Mouse (Mus musculus): ENCODE data around the gene Eif2s3x. TPM values are rescaled to one million over a fixed set of nuclear protein-coding genes. Genes with fewer than 3 reads are reported as not detected.

Gene Eif2s3x
- total RNA-seq, 2 experiments from 2014 or later = 120 to 235 TPM

Other genes starting within 250 kb of the Eif2s3x start
- gene AU015836, start 244.2 kb downstream of the Eif2s3x start, total RNA-seq (2021) = not detected
- 10 to 100 TPM; 34.1 to 36.4 TPM for gene Zfx, start 89.2 kb downstream of the Eif2s3x start, total RNA-seq (2021)
- 10 to 100 TPM; 27.1 to 29.2 TPM for gene Klhl15, start 21.7 kb upstream of the Eif2s3x start, total RNA-seq (2021)
- gene Fam90a1b, start 153.9 kb upstream of the Eif2s3x start, total RNA-seq (2021) = not detected
- gene Apoo, start 154.3 kb upstream of the Eif2s3x start, total RNA-seq (2021) = 10 to 100 TPM; 55.2 to 70.4 TPM

Data from layer of hippocampus, adult 18-20 months (tissue).